Mouse (Mus musculus): Measurements from ENCODE around the gene Bach1. TPM values are rescaled to one million over a fixed set of nuclear protein-coding genes. Genes with fewer than 3 reads are reported as not detected.
"Not testable (repeated sequence)": the region's sequence is repeated elsewhere in the genome, so short reads cannot be mapped to it uniquely, and the experiment has no call there.

The Bach1 gene
- total RNA-seq, 2 experiments from 2014 or later: 22.6 to 37.6 TPM

DNA sequence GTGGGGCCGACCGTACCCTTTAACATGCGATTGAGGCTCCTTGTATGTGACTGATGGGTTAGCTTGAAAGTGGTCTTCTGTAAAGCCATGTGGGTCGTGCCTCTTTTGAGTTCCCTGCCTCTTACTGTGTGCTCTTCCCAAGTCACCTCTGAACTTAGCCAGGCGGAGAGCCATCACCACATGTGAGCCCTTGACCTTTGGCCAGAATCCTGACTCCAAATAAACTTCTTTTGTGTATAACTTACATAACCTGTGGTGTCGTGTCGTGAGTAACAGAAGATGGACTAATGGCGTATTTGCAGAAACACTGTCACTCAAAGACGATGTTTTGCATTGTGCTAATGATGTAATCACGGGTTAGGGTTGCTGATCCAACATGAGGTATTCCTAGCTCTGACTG, 22.6 kb upstream of the Bach1 start:
- no peak for ATAC-seq (replicated peaks; ENCODE audit: low FRiP score, poor library complexity, severe bottlenecking)

DNA sequence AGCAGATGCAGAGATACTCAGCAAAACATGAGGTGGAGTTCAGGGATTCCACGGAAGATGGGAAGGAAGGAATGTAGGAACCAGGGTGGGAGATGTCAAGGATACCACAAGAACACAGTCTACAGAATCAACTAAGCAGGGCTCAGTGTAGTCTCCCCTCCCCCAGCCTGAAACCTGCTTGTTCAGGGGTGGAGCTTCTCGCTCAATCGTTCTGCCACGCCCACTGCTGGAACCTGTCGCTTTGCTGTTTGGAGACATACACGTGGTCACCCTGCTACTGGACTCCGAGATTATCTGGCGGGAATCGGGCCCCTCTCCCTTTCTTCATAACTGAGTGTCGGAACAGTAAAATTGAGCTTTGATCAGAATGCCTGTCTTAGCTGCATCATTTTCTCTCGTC, 20.1 kb upstream of the Bach1 start:
- ATAC-seq (replicated peaks; ENCODE audit: low FRiP score, poor library complexity, severe bottlenecking): no peak

DNA sequence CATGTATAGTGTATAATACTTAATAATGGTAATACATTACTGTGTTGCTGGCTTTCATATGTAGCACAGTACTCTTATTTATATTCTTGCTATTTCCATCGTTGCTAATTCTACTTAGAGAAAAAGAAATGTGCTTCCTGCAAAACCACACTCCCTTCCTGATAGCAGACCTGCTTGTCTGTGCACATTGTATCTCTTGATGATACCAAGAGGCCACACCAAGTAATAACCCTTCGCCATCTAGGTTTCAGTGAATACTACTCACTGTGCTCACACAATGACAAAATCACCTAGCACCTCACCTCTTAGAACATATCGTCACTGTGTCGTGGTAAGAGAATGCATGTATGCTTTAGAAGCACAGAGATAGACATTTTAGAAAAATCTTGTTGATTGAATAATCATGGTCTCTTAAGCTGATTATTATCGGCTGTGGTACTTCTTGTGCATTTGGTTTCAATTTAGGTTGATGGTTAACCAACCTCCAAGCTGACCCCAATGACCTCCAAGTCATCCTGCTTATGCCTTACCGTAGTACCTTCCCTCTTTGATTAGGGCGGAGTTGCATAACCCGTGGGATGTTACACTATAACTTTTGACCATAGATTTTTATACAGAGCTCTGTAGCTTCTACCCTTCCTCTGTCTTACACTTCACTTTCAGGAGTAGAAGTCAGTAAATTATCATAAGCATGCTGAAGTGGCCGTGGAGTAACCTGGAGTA, 17.7 kb upstream of the Bach1 start:
- ATAC-seq (replicated peaks; ENCODE audit: low FRiP score, poor library complexity, severe bottlenecking): no peak

DNA sequence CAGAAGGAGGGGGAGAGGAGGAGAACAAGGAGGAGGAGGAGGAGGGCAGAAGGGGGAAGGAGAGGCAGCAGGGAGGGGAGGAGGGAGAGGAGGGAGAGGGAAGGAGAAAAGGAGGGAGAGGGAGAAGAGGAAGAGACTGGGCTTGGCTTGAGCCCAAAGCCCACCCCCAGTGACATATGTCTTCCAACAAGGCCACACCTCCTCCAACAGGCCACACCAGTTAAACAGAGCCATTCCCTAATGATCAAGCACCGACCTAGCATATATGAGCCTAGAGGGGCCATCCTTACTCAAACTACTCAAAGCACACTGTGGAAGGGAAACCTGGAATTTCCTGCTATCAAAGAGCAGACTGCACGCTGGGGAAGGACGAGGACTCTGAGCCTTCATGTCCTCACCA, 16.9 kb upstream of the Bach1 start:
- no peak for ATAC-seq (replicated peaks; ENCODE audit: low FRiP score, poor library complexity, severe bottlenecking)

DNA sequence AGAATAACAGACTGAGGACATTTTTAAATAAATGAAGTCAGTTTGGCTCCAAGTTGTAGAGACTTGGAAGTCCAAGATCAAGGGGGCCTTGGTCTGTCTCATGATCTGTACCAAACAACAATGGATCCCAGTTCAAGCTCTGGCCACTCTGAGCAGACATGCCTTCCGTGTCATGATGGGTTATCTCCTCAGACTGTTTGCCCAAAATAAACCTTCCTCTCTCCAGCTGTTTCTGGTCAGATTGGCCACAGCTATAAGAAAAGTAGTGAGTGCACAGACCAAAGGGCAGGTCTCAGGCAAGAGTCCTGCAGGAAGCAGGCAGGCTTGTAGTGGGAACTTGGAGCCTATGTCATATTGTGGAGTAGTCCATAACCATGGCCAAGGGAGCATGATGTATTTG, 12.3 kb upstream of the Bach1 start:
- ATAC-seq (replicated peaks; ENCODE audit: low FRiP score, poor library complexity, severe bottlenecking): no peak

DNA sequence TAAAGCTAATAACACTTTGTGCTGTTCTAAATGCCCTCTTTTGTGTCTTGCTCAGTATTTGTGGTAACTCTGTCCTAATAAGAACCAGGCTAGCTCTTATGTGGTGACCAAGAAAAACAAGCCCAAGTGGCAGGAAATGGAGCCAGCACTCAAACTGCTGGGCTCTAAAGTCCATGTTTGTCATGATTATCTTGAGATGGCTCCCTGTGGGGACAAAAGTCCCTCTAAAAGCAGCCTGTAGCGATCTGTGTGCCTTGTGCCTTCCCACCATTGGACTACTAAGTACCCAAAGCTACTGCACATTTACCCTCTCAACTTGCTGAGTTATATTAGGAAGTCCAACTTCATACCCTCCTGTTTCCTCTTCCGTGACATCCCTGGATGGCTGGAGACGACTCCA, 11.4 kb upstream of the Bach1 start:
- ATAC-seq (replicated peaks; ENCODE audit: low FRiP score, poor library complexity, severe bottlenecking): no peak

DNA sequence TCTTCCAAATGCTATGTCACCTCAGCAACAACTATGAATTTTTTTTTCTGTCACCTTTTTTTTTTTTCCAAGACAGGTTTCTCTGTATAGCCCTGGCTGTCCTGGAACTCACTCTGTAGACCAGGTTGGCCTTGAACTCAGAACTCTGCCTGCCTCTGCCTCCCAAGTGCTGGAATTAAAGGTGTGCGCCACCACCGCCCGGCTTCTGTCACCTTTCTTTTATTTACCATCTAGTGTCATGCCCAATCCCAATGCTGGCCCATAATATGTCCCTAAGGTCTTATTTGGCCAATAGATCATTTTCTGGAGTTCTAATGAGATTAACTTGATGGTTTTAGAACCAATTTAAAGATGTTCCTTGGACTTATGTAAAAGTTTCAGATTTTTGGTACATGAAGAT, 10.4 kb upstream of the Bach1 start:
- ATAC-seq (replicated peaks; ENCODE audit: low FRiP score, poor library complexity, severe bottlenecking): not testable (repeated sequence)

DNA sequence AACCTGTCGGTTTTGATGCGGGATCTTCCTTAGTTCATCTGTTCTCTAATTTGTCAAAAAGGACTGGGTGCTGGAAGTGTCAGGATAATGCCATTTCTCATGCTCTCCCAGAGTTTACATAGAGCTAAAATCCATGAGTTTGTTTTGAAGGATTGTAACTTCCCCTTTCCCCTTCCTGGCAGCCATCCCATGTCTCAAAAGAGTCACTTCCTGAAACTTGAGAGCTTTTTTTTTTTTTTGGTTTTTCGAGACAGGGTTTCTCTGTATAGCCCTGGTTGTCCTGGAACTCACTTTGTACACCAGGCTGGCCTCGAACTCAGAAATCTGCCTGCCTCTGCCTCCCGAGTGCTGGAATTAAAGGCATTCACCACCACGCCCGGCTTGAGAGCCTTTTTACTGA, 9.9 kb upstream of the Bach1 start:
- not testable (repeated sequence) for ATAC-seq (replicated peaks; ENCODE audit: low FRiP score, poor library complexity, severe bottlenecking)

DNA sequence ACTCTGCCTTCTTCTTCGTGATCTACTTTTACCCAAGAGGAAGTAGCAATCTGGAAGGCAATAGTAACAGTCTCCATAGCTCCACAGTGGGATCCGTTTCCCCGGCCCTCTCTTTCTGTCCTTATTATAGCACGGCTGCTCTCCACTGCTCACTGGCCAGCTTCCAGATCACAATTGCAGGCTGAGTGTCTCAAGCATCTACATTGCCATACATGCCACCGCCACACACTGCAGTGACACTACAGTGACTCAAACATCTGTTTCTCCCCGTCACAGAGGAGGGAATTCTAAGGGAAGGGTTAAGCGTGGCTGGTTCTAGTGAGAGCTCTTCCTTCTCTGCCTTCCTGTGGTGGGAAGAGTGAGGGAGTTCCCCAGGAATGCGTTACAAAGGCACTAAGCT, 9.5 kb upstream of the Bach1 start:
- no peak for ATAC-seq (replicated peaks; ENCODE audit: low FRiP score, poor library complexity, severe bottlenecking)

DNA sequence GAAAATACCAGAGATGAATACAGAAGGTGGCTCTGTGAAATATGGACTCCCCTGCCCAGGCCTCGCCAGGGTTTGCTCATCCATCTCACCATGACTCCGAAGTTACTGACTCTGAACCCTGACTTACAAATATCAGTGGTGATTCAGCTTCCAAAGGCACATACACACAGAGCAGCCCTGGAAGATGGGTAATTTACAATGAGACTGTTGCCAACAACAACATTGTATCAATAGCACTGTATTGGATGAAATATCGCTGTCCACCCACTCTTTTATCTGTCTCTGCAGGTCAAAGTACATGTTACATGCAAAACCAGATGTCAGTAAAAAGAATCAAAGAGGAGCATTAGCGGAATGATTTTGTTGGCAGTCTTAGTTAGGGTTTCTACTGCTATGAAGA, 8.2 kb upstream of the Bach1 start:
- ATAC-seq (replicated peaks; ENCODE audit: low FRiP score, poor library complexity, severe bottlenecking): no peak

DNA sequence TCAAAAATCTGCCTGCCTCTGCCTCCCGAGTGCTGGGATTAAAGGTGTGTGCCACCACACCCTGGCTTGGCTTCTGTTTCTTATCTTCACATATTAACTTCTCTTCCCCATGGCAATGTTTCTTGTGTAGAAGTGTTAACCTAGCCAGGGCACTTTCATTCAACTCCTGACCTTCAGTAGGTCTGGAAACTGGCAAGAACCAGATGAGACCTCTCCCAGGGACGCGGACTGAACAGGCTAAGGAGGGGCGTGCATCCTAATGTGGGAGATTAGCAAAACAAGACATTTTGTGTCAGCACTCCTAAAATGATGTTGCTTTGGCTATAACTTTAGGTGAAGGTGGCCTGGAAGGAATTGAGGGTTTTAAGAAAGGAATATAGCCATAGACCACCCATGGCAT, 7.6 kb upstream of the Bach1 start:
- no peak for ATAC-seq (replicated peaks; ENCODE audit: low FRiP score, poor library complexity, severe bottlenecking)

DNA sequence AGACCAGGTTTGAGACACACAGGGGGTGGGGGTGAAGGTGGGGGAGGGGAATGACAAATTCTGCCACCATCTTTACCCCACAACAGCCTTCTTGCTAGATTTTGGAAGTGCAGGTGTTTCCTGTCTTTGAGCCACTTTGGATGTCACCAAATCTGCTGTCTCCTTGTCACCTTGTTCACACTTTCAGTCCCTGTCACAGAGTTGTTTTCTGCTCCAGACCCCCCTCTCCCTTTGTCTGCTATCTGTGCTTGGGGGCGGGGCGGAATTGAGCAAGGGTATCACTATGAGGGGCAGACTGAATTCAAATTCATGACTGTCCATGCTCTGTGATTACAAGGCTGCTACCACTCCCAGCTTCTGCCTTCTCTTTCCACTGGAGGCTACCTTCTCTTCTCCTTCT, 6.2 kb upstream of the Bach1 start:
- ATAC-seq (replicated peaks; ENCODE audit: low FRiP score, poor library complexity, severe bottlenecking): no peak

DNA sequence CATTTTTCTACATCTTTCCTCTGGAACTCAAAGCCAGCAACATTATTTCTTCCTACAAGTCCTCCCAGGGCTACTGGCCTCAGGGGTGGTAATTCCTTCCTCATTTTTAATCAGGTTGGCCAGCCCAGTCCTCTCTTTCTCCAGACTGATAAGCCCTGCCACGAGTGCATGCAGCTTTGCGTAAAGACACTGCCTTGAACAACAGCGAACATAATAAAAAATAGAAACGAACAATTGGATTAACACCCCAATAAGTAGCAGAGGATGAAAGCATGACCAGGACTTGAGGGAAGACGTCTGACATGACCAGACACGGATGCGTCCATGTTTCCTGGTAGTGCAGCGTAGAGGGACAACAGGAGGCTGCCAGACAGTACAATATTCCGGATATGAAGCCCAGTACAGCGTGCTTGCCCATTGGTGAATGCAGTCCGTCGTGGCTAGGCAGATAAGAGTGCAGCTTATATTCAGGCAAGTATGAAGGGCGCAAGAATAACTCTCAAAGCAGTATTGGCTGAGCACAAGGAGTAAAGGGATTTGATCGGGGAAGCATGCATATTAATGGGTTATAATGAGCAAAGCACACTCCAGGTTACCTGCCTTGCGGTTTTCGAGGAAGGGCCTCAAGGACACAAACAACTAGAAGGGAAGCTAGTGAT, 909 bp upstream of the Bach1 start:
- ATAC-seq (replicated peaks; ENCODE audit: low FRiP score, poor library complexity, severe bottlenecking): peak; percentile 52

DNA sequence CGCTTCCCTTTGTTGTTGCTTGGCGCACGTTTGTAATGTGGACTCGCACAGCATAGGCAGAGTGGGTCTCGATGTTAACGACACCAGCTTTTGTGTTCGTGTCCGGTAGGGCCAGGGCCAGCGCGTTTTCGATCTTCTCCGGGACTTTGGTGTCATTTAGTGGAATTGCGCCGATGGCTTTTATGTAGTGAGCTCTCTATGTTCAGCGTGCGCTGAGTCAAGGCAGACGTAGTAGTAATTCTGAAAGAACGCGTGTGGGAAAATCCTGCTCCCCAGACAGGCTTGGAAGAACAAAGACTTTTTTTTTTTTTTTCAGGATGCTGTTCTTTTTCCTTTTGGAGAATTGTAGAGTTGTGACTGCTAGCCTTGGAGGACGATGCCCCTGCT, 554 bp downstream of the Bach1 start:
- ATAC-seq (replicated peaks; ENCODE audit: low FRiP score, poor library complexity, severe bottlenecking): 0 out of 2 replicates have a peak, but pooled peaks have one; percentile 5

DNA sequence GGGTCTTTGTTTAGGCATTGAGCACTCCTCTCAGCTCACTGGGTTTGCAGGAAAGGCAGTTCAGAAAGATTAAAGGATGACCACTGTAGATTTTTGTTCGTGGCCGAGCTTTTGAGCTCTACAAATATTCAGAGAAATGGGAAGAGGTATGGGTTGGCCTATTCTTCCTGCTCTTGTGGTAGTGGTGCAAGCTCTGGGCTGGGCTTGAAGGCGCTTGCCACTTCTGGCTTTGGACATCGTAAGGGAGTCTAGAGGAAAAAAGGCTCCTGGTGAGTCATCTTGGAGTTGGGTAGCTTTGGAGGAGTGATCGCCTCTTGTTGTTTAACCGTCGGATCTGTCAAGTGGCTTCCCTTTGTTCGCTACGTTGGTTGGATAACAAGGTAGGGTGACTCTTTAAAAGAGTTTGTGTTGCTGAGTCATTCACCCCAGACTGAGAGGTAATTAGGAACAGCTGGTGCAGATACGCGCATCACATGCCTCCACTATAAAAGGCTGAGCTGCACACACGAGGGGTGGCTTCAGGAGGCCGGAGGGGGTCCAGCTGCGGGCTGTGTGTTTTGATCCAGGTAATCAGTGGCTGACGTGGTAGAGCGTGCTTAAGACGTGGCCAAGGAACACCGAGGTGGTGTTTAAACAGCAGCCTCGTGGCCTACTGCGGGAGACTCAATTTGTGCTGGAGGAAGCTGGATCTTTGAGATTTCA, 1.1 kb downstream of the Bach1 start:
- ATAC-seq (replicated peaks; ENCODE audit: low FRiP score, poor library complexity, severe bottlenecking): peak; percentile 78

DNA sequence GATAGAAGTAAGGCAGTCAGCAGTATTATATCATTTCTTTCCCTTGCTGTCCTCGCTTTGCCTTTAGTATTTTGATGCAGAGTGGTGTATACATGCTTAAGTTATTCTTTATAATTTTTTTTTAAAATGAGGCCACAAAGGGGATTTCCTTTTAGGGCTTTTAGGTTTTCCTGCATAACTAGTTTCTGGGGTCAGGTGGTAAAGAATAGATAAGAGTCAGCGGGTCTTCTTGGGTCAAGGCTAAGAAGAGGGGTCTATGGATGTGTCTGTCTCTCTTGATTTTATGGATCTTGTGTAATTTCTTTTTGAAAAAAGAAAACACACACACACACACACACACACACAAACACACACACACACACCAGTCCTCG, 1.6 kb downstream of the Bach1 start:
- ATAC-seq (replicated peaks; ENCODE audit: low FRiP score, poor library complexity, severe bottlenecking): no peak

DNA sequence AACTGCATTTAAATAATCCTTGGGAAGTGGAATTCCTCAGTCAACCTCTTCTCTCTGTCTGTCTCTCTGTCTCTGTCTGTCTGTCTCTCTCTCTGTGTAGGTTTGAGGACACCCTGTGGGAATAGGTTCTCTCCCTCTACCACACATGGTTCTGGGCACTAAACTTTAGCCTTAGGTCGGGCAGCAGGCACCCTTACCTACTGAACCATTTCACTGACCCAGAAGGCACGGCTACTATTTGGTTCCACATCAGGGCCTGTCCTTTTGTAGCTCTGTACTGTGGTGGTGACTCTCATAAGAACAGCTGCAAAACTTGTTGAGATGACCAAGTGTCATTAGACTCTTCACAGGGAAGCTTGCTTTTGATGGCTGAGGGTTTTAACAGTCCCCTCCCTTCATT, 3.1 kb downstream of the Bach1 start:
- ATAC-seq (replicated peaks; ENCODE audit: low FRiP score, poor library complexity, severe bottlenecking): no peak

DNA sequence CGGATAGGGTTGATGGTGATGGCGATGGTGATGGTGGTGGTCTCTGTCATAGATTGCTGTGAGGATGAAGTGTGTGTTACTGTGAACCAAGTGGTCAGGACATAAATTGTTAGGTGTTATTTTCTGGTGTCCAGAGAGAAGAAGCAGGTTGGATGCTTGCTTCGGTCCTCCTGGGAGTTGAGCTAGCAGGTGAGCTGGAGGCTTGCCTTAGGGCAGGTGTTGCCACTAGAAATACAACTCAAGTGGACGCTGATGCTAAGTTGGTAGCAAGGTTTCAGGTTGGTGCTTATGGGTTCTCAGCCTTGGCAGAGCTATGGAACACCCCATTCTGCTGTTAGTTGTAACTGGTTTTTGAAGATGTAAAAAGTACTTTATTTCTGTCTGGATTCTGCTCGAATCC, 4.1 kb downstream of the Bach1 start:
- no peak for ATAC-seq (replicated peaks; ENCODE audit: low FRiP score, poor library complexity, severe bottlenecking)

DNA sequence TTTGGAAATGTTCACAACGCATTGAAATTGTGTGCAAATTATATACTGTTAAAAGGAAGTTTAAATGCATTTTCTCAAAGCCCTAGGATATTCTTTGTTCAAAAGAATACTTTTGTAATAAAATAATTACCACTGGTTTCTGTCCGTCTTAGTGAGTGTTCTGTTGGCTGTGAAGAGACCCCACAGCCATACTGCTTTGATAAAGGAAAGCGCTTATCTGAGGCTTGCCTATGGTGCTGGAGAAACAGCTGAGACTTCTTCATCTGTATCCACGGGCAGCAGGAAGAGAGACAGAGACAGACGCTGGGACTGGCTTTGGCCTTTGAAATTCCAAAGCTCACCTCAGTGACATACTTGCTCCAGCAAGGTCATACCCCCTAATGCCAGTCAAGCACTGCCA, 5.5 kb downstream of the Bach1 start:
- ATAC-seq (replicated peaks; ENCODE audit: low FRiP score, poor library complexity, severe bottlenecking): no peak

DNA sequence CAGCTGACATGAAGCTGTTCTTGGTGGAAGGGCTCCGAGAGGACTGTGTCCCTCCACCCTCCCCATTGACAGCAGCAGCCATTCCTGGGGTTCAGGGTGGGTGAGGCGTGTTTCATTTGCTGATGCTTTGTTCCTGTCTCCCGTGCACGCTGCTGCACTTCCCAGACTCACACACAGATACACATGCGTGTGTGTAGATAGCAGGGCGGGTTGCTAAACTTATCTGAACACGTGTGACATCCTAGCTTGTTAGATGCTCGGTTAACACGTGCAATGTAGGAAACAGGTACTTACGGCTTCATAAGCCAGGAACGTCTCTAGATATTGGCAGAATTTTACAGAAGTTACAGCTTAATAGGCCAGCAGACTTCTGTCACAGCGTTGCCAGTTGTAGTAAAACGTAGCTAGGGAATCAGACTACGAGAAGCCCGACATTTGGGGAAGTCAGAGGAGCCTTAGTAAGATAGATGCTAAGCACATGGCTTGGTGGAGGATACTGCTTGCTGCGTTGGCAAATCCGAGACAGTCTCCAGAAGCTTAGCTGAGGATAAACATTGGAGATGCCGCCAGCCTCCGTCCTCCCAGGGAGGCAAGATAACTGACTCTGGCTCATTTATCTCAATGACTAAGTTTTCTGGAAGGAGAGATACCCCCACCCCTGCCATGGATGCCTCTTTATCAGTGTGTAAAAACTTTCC, 7.3 kb downstream of the Bach1 start:
- peak; percentile 91 for ATAC-seq (replicated peaks; ENCODE audit: low FRiP score, poor library complexity, severe bottlenecking)

DNA sequence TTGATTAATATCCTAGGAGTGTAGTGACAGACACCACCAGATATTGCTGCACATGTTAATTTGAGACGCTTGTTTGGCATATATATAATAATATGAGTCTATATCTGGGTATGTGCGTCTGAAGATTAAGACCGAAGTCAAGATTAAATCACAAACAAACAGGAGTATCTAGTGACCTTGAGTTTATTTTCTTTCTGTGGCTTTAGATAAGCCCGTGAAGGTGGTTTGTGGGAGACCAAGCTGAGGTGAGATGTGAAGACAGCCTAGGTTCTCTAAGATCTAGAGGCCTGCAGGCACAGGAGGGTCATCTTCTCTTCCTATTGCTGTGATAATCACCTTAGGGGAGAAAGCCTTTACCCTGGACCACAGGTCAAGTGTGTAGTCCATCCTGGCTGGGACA, 8.6 kb downstream of the Bach1 start:
- ATAC-seq (replicated peaks; ENCODE audit: low FRiP score, poor library complexity, severe bottlenecking): no peak
